Mouse (Mus musculus): ENCODE measurements at regions not wholly inside any gene's neighbourhood (a gene's known extent, or its start where the extent isn't known, plus 50 kb on each side); places are given as distances from the start of the nearest gene placed in this dataset.
A peak's percentile ranks its signal among the peaks of the same experiment; 100 is the strongest.

- H3ac ChIP-seq (ENCODE audit: control insufficient read depth, insufficient read length, low read depth) = no peak overlapping the region
- H3K36me3 ChIP-seq (ENCODE audit: control insufficient read depth, insufficient read depth) = no peaks in the 10 kb centered on the region
- no peaks in the 10 kb centered on the region for H3K79me2 ChIP-seq (ENCODE audit: control insufficient read depth, insufficient read depth)
- H3K79me3 ChIP-seq (ENCODE audit: low read depth) = no peaks in the 10 kb centered on the region
- H3K27me3 ChIP-seq (ENCODE audit: control insufficient read depth, insufficient read depth, insufficient read length) = no peaks in the 10 kb centered on the region
- H3K4me3 ChIP-seq (ENCODE audit: insufficient read depth, poor library complexity, severe bottlenecking) = no peak overlapping the region
- TF ChIP-seq CTCF (IDR thresholded peaks at IDR 0.05; ENCODE audit: control insufficient read depth, insufficient read depth, insufficient read length) (no peak), MYOD1 (IDR thresholded peaks at IDR 0.05; ENCODE audit: control insufficient read depth, insufficient read length, low read depth) (peak; percentile 41), CEBPB (IDR thresholded peaks at IDR 0.05; ENCODE audit: low read depth) (no peak), MYOG (IDR thresholded peaks at IDR 0.05; ENCODE audit: control insufficient read depth, extremely low read depth, insufficient read length) (no peak), MAX (IDR thresholded peaks at IDR 0.05) (peak; percentile 29), USF1 (IDR thresholded peaks at IDR 0.05; ENCODE audit: low read depth) (no peak), FOSL1 (IDR thresholded peaks at IDR 0.05; ENCODE audit: insufficient read depth, low read length, poor library complexity, severe bottlenecking) (peak; percentile 77)
These were observed 50.0 kb upstream of the Nt5e start for GRCm38 (mm10) chr9:88277031-88277430.

Data from C2C12 (cell line).